ENCODE assay signal across 25 mouse cellular contexts in genomic region chr6:82150051-82150450, GRCm38 (mm10).
DNase-seq lines count a peak whose midpoint lies in the region; ATAC-seq and TF ChIP-seq lines count a peak whose summit lies in the region.
"Had no signal": no experiment of that assay in that cellular context is flagged by ENCODE, and none has a peak within 500 bp of the region (broad histone marks: within the 10 kb centered on the region; RNA-seq: fewer than 3 reads in every experiment).

No protein-coding gene starts in this region.

- no peaks in the 10 kb centered on the region for H3K36me3 ChIP-seq in limb, embryonic 14.5 days (ENCODE audit: control insufficient read depth, insufficient read depth, low read length)
- H3K36me3 ChIP-seq in limb, embryonic 10.5 days = no peaks in the 10 kb centered on the region
- H3K36me3 ChIP-seq: embryonic facial prominence, embryonic 15.5 days; heart, embryonic 12.5 days; heart, embryonic 15.5 days; hindbrain, embryonic 12.5 days; hindbrain, embryonic 15.5 days had no signal

- H3K4me2 ChIP-seq in limb, embryonic 14.5 days (replicated peaks; ENCODE audit: low read depth, low read length, severe bottlenecking) = no peak overlapping the region
- H3K4me2 ChIP-seq: embryonic facial prominence, embryonic 15.5 days; heart, embryonic 12.5 days; heart, embryonic 15.5 days; hindbrain, embryonic 12.5 days; hindbrain, embryonic 15.5 days had no signal

- H3K4me1 ChIP-seq in limb, embryonic 14.5 days (ENCODE audit: control insufficient read depth, insufficient read depth, low read length) = no peaks in the 10 kb centered on the region
- no peaks in the 10 kb centered on the region for H3K4me1 ChIP-seq in limb, embryonic 10.5 days
- H3K4me1 ChIP-seq: embryonic facial prominence, embryonic 15.5 days; heart, embryonic 12.5 days; heart, embryonic 15.5 days; hindbrain, embryonic 12.5 days; hindbrain, embryonic 15.5 days had no signal

- no peak overlapping the region for H3K9ac ChIP-seq in limb, embryonic 14.5 days (ENCODE audit: low read depth, low read length, severe bottlenecking)
- H3K9ac ChIP-seq: embryonic facial prominence, embryonic 15.5 days; forebrain, postnatal 0 days; heart, embryonic 12.5 days; heart, embryonic 15.5 days; hindbrain, embryonic 12.5 days; hindbrain, embryonic 15.5 days had no signal

- H3K27ac ChIP-seq in limb, embryonic 14.5 days (replicated peaks; ENCODE audit: low read depth, low read length) = no peak overlapping the region
- no peak overlapping the region for H3K27ac ChIP-seq in limb, embryonic 10.5 days
- H3K27ac ChIP-seq in layer of hippocampus, adult 2 months = no peak overlapping the region
- H3K27ac ChIP-seq: embryonic facial prominence, embryonic 15.5 days; gastrocnemius, adult 2 months; heart, adult 2 months; heart, embryonic 15.5 days; hindbrain, embryonic 12.5 days; hindbrain, embryonic 15.5 days had no signal

- intact Hi-C loops in heart, postnatal 10 days (cut with DNase I) = no loop called here

- WGBS in limb, embryonic 14.5 days = 69% methylated on average over 2 of the region's 2 CpGs
- whole genome bisulfite sequencing in limb, embryonic 10.5 days = 94% methylated on average over 2 of the region's 2 CpGs

- DNase-seq in heart, postnatal 10 days = peak; percentile 2 to 21
- DNase-seq in heart, adult 18-20 months = no peak
- DNase-seq in limb, embryonic 14.5 days (ENCODE audit: low spot score) = peak; percentile 27
- DNase-seq in limb, embryonic 10.5 days (ENCODE audit: low spot score) = no peak
- peak; percentile 7 for DNase-seq in NIH3T3 (ENCODE audit: low read depth)
- no peak for DNase-seq in layer of hippocampus, adult 2 months (ENCODE audit: low spot score in 2 of 2)
- DNase-seq: adrenal gland, adult 8-10 months; adrenal gland, postnatal 25 days; cerebellum, adult 11-12 months; cerebellum, adult 8-10 months; cerebellum, postnatal 10 days; cerebellum, postnatal 36 days; embryo, embryonic 11 days; forebrain, postnatal 0 days; gastrocnemius, adult 2 months; gastrocnemius, postnatal 14 days; heart, adult 2 months had no signal

- H3K9me3 ChIP-seq in limb, embryonic 14.5 days (ENCODE audit: control insufficient read depth, low read length) = no peaks in the 10 kb centered on the region
- H3K9me3 ChIP-seq in limb, embryonic 10.5 days (replicated peaks) = no peaks in the 10 kb centered on the region
- H3K9me3 ChIP-seq: embryonic facial prominence, embryonic 15.5 days; heart, embryonic 15.5 days; hindbrain, embryonic 12.5 days; hindbrain, embryonic 15.5 days had no signal

- no peak overlapping the region for H3K4me3 ChIP-seq in limb, embryonic 14.5 days (replicated peaks; ENCODE audit: low read length)
- no peak overlapping the region for H3K4me3 ChIP-seq in limb, embryonic 10.5 days
- no peak overlapping the region for H3K4me3 ChIP-seq in layer of hippocampus, adult 2 months
- H3K4me3 ChIP-seq: embryonic facial prominence, embryonic 15.5 days; gastrocnemius, adult 2 months; heart, adult 2 months; heart, embryonic 12.5 days; heart, embryonic 15.5 days; hindbrain, embryonic 12.5 days; hindbrain, embryonic 15.5 days had no signal

- TF ChIP-seq CTCF in layer of hippocampus, adult 2 months (conservative IDR thresholded peaks at IDR 0.05) = no peak

- ATAC-seq in limb, embryonic 14.5 days (ENCODE audit: low FRiP score, low read depth) = no peak
- ATAC-seq: activated CD4-positive, CD25-positive, alpha-beta regulatory T cell, adult 4 months; CD4-positive, CD25-positive, alpha-beta regulatory T cell, adult 4 months; forebrain, embryonic 14.5 days; forebrain, postnatal 0 days had no signal

- TF ChIP-seq POLR2A in limb, embryonic 14.5 days (IDR thresholded peaks at IDR 0.05; ENCODE audit: borderline replicate concordance, extremely low read depth, insufficient read depth, insufficient read length) = no peak

- H3K27me3 ChIP-seq in limb, embryonic 14.5 days (ENCODE audit: control insufficient read depth, insufficient read depth, low read length) = no peaks in the 10 kb centered on the region
- no peaks in the 10 kb centered on the region for H3K27me3 ChIP-seq in limb, embryonic 10.5 days (ENCODE audit: low read depth, poor library complexity, severe bottlenecking)
- H3K27me3 ChIP-seq: embryonic facial prominence, embryonic 15.5 days; heart, embryonic 12.5 days; heart, embryonic 15.5 days; hindbrain, embryonic 12.5 days; hindbrain, embryonic 15.5 days had no signal

Comparison
In these comparisons a context has a peak if more than half of its experiments do, and no peak if none do; other contexts are left out.
1. DNase-seq: peak in heart, postnatal 10 days (2 of 2), limb, embryonic 14.5 days (single experiment) and NIH3T3 (single experiment); none in heart, adult 18-20 months (0 of 2), limb, embryonic 10.5 days (single experiment) and layer of hippocampus, adult 2 months (0 of 2).